Mouse (Mus musculus) myocyte (in vitro differentiated cells): ENCODE results near the gene R3hdm4. TPM values are rescaled to one million over a fixed set of nuclear protein-coding genes. Genes with fewer than 3 reads are reported as not detected.
A peak's percentile ranks its signal among the peaks of the same experiment; 100 is the strongest.

ENCODE experiments used
- H3K27me3 ChIP-seq: one replicate; pipeline ENCODE4 v1.6.1; 2011; ENCODE audit not compliant: control insufficient read depth, insufficient read depth, insufficient read length
- H3K36me3 ChIP-seq: one replicate; pipeline ENCODE4 v1.6.1; 2011; ENCODE audit not compliant: control insufficient read depth, insufficient read depth
- H3K4me2 ChIP-seq: one replicate; pipeline ENCODE4 v1.6.1; 2011; ENCODE audit warnings: low read depth, control low read depth
- H3K4me3 ChIP-seq: one replicate; pipeline ENCODE4 v1.5.1; 2011; ENCODE audit warnings: mild to moderate bottlenecking, control low read depth, moderate library complexity
- H3K79me2 ChIP-seq: one replicate; pipeline ENCODE4 v1.6.1; 2011; ENCODE audit not compliant: control insufficient read depth, insufficient read depth
- H3ac ChIP-seq: one replicate; pipeline ENCODE4 v1.6.1; 2011; ENCODE audit not compliant: control insufficient read depth, insufficient read length
- CEBPB ChIP-seq: IDR thresholded peaks from 2 replicates; pipeline ENCODE4 v1.6.1; 2011; ENCODE audit warnings: mild to moderate bottlenecking, moderate library complexity; ENCODE audit not compliant: poor library complexity, insufficient read depth, severe bottlenecking
- E2F4 ChIP-seq: IDR thresholded peaks from one replicate; pipeline ENCODE4 v1.6.1; 2011; ENCODE audit warnings: mild to moderate bottlenecking, control low read depth, moderate library complexity; ENCODE audit not compliant: insufficient read depth
- MAX ChIP-seq: IDR thresholded peaks from one replicate; pipeline ENCODE4 v1.6.1; 2011; ENCODE audit warnings: low read depth, mild to moderate bottlenecking, control low read depth
- MYOD1 ChIP-seq, 3 experiments: IDR thresholded peaks; one replicate each; pipeline ENCODE4 v1.6.1; 2011; ENCODE audit warnings: control low read depth in 2 of 3, low read depth in 2 of 3, mild to moderate bottlenecking in 2 of 3, moderate library complexity in 1 of 3; ENCODE audit not compliant: insufficient read length in 2 of 3, control insufficient read depth in 1 of 3
- MYOG ChIP-seq, 3 experiments: IDR thresholded peaks; one replicate each; pipeline ENCODE4 v1.6.1; 2011; ENCODE audit warnings: control low read depth in 2 of 3, low read depth in 2 of 3, mild to moderate bottlenecking in 2 of 3; ENCODE audit not compliant: insufficient read length in 2 of 3, control insufficient read depth in 1 of 3, insufficient read depth in 1 of 3
- POLR2A ChIP-seq: IDR thresholded peaks from one replicate; pipeline ENCODE4 v1.6.1; 2011; ENCODE audit warnings: low read depth, mild to moderate bottlenecking, control low read depth, moderate library complexity; ENCODE audit not compliant: insufficient read length
- POLR2AphosphoS2 ChIP-seq: IDR thresholded peaks from one replicate; pipeline ENCODE4 v1.6.1; 2011; ENCODE audit warnings: low read depth, control low read depth; ENCODE audit not compliant: insufficient read length
- REST ChIP-seq: IDR thresholded peaks from one replicate; pipeline ENCODE4 v1.6.1; 2011; ENCODE audit warnings: mild to moderate bottlenecking, control low read depth, moderate library complexity; ENCODE audit not compliant: insufficient read depth, insufficient read length
- SRF ChIP-seq: IDR thresholded peaks from one replicate; pipeline ENCODE4 v1.6.1; 2011; ENCODE audit warnings: low read depth; ENCODE audit not compliant: control insufficient read depth, insufficient read length
- TCF12 ChIP-seq: IDR thresholded peaks from one replicate; pipeline ENCODE4 v1.6.1; 2011; ENCODE audit warnings: mild to moderate bottlenecking, control low read depth; ENCODE audit not compliant: poor library complexity, insufficient read depth, severe bottlenecking
- TCF3 ChIP-seq: IDR thresholded peaks from one replicate; pipeline ENCODE4 v1.6.1; 2011; ENCODE audit warnings: low read depth, control low read depth; ENCODE audit not compliant: insufficient read length
- USF1 ChIP-seq: IDR thresholded peaks from one replicate; pipeline ENCODE4 v1.6.1; 2011; ENCODE audit warnings: low read depth, mild to moderate bottlenecking, control low read depth, moderate library complexity
- polyA plus RNA-seq: library from polyadenylated mRNA; unstranded; fragments of >200 nt; fragmentation: generic; extraction: Trizol; gene quantifications from one replicate; pipeline ENCODE4 v1.2.1, GENCODE M21; 2012; ENCODE audit warnings: missing spikeins

The R3hdm4 gene
- polyA plus RNA-seq, 1 experiment, result 69.0 TPM

DNA sequence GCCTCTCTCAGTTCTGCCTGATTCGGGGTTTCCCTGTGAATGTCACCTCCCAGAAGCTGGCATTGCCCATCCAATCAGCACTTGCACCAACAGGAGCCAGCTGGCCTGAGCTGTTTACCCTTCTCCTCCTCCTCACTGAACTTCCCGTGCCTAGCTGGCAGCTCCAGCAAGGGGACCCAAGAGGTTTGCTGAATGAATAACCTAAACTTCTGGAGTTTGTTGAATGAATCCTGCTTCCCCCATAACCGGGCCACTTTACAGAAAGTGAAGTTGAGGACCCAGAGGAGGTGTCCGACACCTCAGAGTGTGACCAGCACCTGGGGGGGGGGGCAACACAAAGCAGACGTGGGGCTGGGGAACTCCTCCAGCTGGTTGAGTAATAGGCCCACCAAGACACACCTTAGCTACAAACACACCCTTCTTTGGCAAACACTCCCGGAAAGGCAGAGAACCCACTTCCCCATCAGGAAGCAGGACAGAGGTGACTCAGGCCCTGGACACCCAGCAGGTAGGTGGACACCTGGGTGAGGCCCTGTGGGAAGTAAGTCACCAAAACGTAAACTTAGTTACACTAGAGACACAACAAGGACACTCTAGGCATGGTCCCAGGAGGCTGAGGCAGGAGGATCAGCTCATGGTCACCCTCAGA is 5.9 kb downstream of the R3hdm4 start:
- Histone ChIP-seq H3K4me2 (peak overlapping the region; percentile 91), H3K4me3 (no peak overlapping the region)
- TF ChIP-seq TCF12 (no peak), E2F4 (no peak), TCF3 (no peak), CEBPB (no peak), MYOG (IDR thresholded peaks at IDR 0.05; ENCODE audit: control insufficient read depth in 1 of 3, insufficient read depth in 1 of 3, insufficient read length in 2 of 3, low read depth in 2 of 3) (no peak), MAX (no peak), POLR2A (no peak), POLR2AphosphoS2 (no peak), REST (no peak), MYOD1 (IDR thresholded peaks at IDR 0.05; ENCODE audit: control insufficient read depth in 1 of 3, insufficient read length in 2 of 3, low read depth in 2 of 3) (no peak), USF1 (no peak), SRF (no peak)

DNA sequence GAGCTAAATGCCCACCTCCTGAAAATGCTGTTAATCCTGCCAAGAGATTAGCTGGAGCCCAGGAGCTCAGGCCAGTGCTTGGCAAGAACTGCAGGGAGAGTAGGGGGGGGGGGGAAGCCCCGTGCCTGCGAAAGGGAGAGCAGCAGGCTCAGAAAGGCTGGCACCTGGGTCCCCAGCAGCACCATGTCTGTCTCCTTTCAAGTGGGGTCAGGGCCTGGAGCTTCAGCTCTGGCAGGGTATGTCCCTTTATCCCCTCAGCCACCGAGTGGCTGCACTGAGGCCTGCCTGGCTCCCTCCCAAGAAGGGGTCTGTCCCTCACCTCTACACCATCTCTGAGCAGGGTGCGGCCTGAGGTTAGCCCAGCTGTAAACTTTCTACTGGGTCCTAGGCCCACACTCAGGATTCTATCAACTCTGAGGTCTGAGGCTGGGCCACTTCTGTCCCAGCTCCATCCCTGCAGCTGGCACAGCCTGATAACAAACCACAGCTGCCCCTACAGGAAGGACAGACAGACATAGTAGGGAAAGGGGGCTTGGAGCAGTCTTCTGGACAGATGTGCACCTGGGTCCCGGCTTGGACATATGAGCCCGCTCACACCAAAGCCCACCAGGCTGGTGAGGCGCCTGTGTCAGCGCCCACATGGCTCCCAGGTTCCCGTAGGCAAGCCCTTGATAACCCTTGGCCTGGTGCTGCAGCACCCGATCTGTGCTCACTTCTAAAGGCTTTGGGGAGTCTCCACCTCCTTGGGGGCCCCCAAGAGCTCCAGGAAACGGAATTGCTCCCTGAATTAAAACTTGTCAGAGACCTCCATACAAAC is 6.7 kb downstream of the R3hdm4 start:
- TF ChIP-seq SRF, result no peak
- no peak for TF ChIP-seq USF1
- TF ChIP-seq E2F4, result no peak
- no peak for TF ChIP-seq CEBPB
- TF ChIP-seq MAX, result no peak
- TF ChIP-seq MYOG (IDR thresholded peaks at IDR 0.05; ENCODE audit: control insufficient read depth in 1 of 3, insufficient read depth in 1 of 3, insufficient read length in 2 of 3, low read depth in 2 of 3), result no peak
- no peak for TF ChIP-seq POLR2A
- TF ChIP-seq REST, result no peak
- TF ChIP-seq TCF12, result no peak
- no peak for TF ChIP-seq POLR2AphosphoS2
- TF ChIP-seq TCF3, result no peak
- no peak for TF ChIP-seq MYOD1 (IDR thresholded peaks at IDR 0.05; ENCODE audit: control insufficient read depth in 1 of 3, insufficient read length in 2 of 3, low read depth in 2 of 3)
- no peaks in the 10 kb centered on the region for H3K36me3 ChIP-seq
- H3K4me3 ChIP-seq, result no peak overlapping the region
- no peak overlapping the region for H3K4me2 ChIP-seq
- peaks cover 16% of the 10 kb centered on the region for H3K79me2 ChIP-seq
- peaks cover 14% of the 10 kb centered on the region for H3K27me3 ChIP-seq
- no peak overlapping the region for H3ac ChIP-seq

More for the DNA sequence above, 5.9 kb downstream of the R3hdm4 start:
- peaks cover 16% of the 10 kb centered on the region for H3K79me2 ChIP-seq
- H3K27me3 ChIP-seq, result peaks cover 14% of the 10 kb centered on the region
- H3K36me3 ChIP-seq, result no peaks in the 10 kb centered on the region
- H3ac ChIP-seq, result no peak overlapping the region

DNA sequence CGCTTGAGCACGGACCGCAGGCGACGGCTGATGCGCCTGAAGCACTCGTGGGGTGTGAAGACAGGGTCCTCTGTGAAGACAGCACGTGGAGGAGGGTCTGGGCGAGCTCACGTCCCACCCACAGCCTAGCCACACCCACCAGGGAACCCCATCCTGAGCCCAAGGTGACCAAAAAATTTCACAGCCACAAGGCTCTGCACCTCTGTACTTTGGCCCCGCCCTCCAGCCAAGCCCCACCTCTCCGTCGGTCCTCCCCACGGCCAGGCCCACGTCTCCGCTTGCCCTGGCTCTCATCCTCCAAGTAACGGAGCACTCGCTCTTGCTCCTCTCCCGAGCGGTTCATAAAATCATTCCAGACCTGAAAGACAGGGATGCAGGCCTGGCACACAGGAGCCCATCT is 8.6 kb downstream of the R3hdm4 start:
- H3K4me3 ChIP-seq, result no peak overlapping the region
- H3ac ChIP-seq, result no peak overlapping the region
- H3K79me2 ChIP-seq, result peaks cover 16% of the 10 kb centered on the region
- no peak for TF ChIP-seq REST
- no peak for TF ChIP-seq POLR2AphosphoS2
- TF ChIP-seq MYOG (IDR thresholded peaks at IDR 0.05; ENCODE audit: control insufficient read depth in 1 of 3, insufficient read depth in 1 of 3, insufficient read length in 2 of 3, low read depth in 2 of 3), result no peak
- TF ChIP-seq POLR2A, result no peak
- no peak for TF ChIP-seq TCF12
- no peak for TF ChIP-seq SRF
- TF ChIP-seq MAX, result no peak
- TF ChIP-seq USF1, result no peak
- no peak for TF ChIP-seq TCF3
- TF ChIP-seq E2F4, result no peak
- no peak for TF ChIP-seq MYOD1 (IDR thresholded peaks at IDR 0.05; ENCODE audit: control insufficient read depth in 1 of 3, insufficient read length in 2 of 3, low read depth in 2 of 3)
- no peak for TF ChIP-seq CEBPB
- no peaks in the 10 kb centered on the region for H3K36me3 ChIP-seq
- no peak overlapping the region for H3K4me2 ChIP-seq
- H3K27me3 ChIP-seq, result no peaks in the 10 kb centered on the region

DNA sequence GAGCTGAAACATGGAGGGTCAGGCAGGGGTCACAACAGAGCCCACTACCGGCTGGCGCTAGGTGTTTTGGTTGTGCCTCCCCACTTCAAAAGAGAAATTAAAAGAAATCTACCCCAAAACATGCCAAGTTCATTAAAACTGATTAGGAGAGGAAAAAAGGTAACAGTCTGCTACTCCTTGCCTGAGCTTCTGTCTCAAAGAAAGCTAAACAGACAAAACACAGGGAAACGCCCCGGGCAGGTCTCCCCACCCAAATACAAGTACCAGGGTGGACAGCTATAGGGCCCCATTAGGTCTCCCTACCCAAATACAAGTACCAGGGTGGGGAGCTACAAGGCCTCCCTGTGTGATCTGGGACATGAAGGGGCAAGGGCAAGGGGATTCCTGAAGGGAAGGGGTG is 10.5 kb downstream of the R3hdm4 start, which contains the start of gene Gm26602:
Gene Gm26602 (plus strand): TSS at position 301 of the 400 bp plus-strand sequence.
- Histone ChIP-seq H3K27me3 (no peaks in the 10 kb centered on the region), H3K4me3 (no peak within 1 kb of the TSS), H3K79me2 (peaks cover 5% of the 10 kb centered on the region), H3K4me2 (no peak within 1 kb of the TSS), H3K36me3 (no peaks in the 10 kb centered on the region), H3ac (no peak within 1 kb of the TSS)
- TF ChIP-seq USF1 (no peak), E2F4 (no peak), TCF3 (no peak), SRF (no peak), MAX (no peak), TCF12 (no peak), MYOD1 (IDR thresholded peaks at IDR 0.05; ENCODE audit: control insufficient read depth in 1 of 3, insufficient read length in 2 of 3, low read depth in 2 of 3) (no peak), REST (no peak), POLR2AphosphoS2 (no peak), POLR2A (no peak), CEBPB (no peak), MYOG (IDR thresholded peaks at IDR 0.05; ENCODE audit: control insufficient read depth in 1 of 3, insufficient read depth in 1 of 3, insufficient read length in 2 of 3, low read depth in 2 of 3) (no peak)
